Mouse (Mus musculus): Measurements from ENCODE around the gene Mpzl1.

DNA sequence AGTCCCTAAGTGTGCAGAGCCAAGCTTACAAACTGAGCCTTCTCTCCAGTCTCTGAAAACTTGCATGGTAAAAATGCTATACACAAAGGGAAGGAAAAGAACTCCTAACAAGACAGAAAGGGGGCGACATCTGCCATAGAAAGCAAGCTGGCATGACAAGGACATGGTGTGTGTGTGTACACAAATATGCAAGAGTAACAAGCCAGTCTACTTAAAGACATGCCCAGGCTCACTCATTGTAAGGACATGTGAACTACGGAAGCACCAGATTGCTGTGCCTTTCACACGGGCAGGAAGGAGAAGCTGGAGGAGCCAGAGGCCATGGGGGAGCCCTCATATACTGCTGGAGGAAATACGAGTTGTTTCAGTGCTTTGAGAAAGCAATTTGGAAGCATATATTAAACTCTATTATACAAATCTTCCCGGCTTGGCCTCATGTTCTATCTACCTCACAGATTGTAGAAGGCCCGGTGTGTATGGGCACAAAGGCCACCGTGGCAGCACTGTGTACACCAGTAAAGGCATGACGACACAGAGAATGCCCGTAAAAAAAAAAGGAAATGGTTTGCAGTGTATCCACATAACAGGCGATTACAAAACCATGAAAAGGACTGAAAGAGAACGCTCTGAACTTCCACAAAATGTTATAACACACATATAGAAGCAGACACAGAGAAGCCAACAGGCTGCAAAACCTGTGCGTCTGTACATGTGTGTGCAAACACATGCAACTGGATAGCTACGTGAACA, 46.9 kb upstream of the Mpzl1 start:
- TF ChIP-seq CHD2 (IDR thresholded peaks at IDR 0.05; ENCODE audit: low read depth, low read length): no peak
- TF ChIP-seq ZC3H11A (IDR thresholded peaks at IDR 0.05; ENCODE audit: borderline replicate concordance, low read depth, low read length): no peak
- TF ChIP-seq ZNF384 (IDR thresholded peaks at IDR 0.05; ENCODE audit: low read depth, low read length): no peak
- no peak for TF ChIP-seq MAFK (IDR thresholded peaks at IDR 0.05; ENCODE audit: insufficient read depth, low read depth, low read length)
- no peak for TF ChIP-seq HCFC1 (IDR thresholded peaks at IDR 0.05; ENCODE audit: borderline replicate concordance, insufficient read depth, low read length)

Data from ES-E14 (cell line).